Mouse (Mus musculus) gonadal fat pad, adult 2 months (tissue): ENCODE results near the gene Mest. TPM values are rescaled to one million over a fixed set of nuclear protein-coding genes. Genes with fewer than 3 reads are reported as not detected.

Experiments
- DNase-seq: peaks from one replicate; pipeline ENCODE4 v3.0.0-alpha.2; 2012; ENCODE audit warnings: low read depth
- polyA plus RNA-seq: library from polyadenylated mRNA; depleted of rRNA; stranded (reverse); fragments of >200 nt; gene quantifications from 2 replicates; pipeline ENCODE4 v1.2.3, GENCODE M21; 2012

Gene Mest
- polyA plus RNA-seq, 1 experiment = 948 TPM

GRCm38 (mm10) chr6:30703977-30704602 lies 19.3 kb upstream of the Mest start:
- DNase-seq = no peak

- no peak for DNase-seq
These were observed 14.2 kb upstream of the Mest start for GRCm38 (mm10) chr6:30709115-30709514.

DNA sequence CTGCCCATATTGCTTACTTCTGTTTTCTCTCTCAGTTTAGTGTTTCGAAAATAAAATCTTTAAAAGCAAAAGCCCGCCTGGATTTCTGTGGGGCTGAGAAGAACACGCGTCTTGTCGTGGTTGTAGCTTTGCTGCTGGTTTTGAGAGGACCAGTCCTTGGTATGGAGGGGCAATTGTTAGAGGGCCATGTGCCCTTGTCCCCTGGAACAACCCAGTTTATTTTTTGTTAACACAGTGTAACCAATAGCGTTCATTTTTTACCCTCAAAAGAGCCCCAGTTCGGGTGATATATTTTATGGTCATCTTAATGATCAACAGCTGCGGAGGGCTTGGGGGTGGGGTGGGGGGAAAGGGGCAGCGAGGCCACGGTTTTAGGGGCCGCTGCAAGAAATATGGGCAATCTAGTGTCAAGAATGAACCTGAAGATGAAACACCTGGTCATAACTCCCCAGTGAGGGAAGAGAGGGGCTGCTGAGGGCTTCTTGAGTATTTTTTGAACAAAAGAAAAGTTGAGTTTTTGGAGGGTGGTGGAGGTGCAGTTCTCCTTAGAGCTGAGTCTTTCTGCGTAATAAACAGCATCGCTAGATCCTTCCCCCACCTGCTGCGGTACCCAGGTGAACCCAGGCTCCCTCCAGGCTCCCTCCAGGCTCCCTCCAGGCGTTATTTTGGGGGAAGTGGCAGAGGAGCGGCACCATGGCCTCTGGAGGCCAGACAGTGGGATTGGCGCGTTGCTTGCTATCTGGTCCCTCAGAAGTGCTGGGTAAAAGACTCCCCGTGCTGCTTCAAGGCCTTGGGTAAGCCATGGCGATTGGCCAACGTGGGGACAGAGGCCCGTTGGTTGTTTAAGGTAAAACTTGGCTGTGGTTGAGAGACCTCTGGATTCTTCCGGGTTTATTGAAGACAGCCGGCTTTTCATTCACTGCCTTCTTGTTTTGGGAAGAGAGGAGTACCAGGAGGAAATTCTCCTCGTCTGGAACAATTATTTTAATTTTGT lies 12.7 kb upstream of the Mest start:
- DNase-seq = no peak

GRCm38 (mm10) chr6:30711365-30711763 lies 12.0 kb upstream of the Mest start:
- no peak for DNase-seq

- no peak for DNase-seq
These were observed 10.9 kb upstream of the Mest start for GRCm38 (mm10) chr6:30712484-30712883.

GRCm38 (mm10) chr6:30713455-30713854 lies 9.9 kb upstream of the Mest start:
- no peak for DNase-seq

DNA sequence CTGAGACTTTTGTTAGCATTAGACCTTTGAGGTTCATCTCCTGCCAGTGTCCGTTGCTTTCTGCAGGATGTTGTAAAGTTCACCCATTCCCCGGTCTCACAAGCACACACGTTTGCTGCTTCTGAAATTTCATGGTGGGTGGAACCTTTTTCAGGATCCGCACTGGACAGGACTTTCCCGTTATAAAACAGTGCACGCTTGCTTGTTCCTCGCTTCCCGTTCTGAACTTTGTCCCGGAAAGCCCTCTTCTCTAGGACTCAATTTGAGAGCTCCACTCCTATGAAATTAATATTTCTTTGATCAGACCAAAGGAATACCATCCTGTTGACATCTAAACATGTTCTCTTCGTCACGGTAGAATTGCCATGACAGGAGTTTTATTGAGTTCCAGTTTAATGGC lies 9.5 kb upstream of the Mest start:
- DNase-seq = no peak

DNA sequence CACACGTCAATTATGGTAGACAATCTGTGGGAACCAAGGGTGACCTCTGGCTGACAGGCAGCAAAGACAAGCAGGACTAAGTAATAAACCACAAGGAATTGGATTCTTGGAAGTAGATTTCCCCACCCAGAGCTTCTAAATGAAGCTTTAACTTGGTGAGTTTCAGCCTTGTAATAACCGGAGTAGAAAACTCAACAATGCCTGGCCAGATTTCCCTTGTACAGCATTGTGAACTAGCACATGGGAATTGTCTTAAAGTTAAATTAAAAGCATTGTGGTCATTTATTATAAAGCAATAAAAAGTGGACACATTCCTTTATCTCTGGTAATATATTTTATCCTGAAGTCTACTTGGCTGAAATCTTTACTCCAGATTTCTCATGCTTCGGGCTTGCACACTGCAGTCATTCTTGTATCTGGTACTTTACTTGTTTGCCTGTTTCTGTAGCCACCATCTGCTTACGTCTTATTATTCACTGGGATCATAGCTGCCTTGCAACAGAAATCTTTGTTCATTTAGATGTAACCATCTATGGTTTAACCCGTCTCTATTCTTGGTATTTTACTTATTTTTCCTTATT lies 8.4 kb upstream of the Mest start:
- no peak for DNase-seq

- no peak for DNase-seq
These were observed 6.6 kb upstream of the Mest start for GRCm38 (mm10) chr6:30716796-30717195.

- DNase-seq = no peak
These were observed 772 bp upstream of the Mest start for GRCm38 (mm10) chr6:30722385-30723164.

DNA sequence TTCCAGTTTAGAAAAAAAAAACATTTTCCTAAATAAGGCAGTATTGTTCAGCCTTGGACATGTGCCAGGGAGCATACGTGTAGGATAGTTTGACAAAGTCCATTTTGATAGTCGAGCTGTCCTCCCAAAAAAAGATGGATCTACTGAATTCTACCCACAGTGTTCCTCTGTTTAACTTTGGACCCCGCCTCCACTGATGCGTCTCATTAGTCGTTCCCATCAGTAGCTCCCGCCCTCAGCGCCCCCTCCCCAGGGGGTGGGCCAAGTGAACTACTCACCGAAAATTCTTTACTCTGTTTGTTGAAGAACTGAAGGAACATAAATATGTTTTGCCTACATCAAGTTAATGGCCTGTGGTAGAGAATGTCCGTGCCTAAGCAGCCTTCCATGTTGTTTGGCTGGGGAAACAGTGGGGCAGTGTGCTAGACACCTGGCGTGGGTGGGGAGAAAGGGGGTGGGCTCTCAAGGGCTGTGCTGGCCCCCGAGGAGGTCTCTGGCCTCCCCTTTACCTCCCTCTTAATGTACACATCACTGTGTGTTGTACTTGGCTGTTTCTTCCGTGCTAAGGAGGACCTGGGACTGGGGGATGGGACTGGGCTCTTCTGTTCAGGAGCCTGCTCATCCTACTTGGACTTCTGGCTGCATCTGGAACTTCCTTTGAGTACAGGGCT lies 7.1 kb downstream of the Mest start:
- no peak for DNase-seq

DNA sequence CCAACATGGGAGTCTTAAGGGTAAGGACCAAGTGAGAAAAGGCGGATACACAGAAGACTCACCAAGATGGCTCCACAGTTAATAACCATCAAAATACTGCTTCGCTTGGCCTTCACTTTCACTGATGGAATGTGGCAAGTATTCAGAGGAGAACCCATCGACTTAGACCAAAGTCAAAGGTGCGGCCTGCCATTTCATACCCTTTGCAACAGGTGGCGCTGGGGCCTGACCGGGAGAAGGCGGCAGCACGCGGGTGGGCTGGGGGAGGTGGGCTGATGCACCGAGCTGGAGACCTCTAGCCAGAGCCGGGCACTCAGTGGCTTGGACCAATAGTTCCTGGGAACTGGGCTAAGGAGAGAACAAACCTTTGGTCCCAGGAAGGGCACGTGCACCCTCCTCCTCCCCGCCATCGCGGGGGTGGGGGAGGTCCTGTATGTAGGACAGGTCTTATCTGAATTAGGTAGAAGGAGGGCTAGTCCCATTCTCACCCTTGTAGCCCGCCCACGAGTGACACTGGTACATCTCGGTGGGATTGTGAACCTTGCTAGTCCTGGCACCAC lies 9.3 kb downstream of the Mest start:
- no peak for DNase-seq

DNA sequence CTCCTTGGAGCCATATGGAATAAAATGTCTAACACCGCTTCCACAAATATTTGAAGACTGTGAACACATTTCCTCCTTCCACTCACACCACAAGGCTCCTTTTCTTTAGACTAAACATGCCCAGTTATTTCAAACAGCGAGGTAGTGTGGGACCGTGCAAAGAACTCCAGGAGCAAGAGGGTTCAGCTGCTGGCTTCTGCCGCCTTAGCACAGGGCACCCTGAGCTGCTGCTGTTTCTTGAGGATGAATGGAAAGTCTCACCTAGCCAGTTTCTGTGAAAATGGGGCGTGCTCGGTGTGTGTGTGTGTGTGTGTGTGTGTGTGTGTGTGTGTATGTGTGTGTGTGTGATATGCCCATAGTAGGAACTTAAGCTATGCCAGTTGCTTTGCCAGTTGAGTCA lies 11.1 kb downstream of the Mest start:
- DNase-seq = no peak

GRCm38 (mm10) chr6:30734988-30735727 lies 11.8 kb downstream of the Mest start:
- no peak for DNase-seq

GRCm38 (mm10) chr6:30735728-30736371 lies 12.5 kb downstream of the Mest start:
- no peak for DNase-seq

- no peak for DNase-seq
These were observed 13.0 kb downstream of the Mest start for GRCm38 (mm10) chr6:30736372-30736762.

GRCm38 (mm10) chr6:30736864-30737547 lies 13.7 kb downstream of the Mest start:
- DNase-seq = no peak

GRCm38 (mm10) chr6:30737548-30738463 lies 14.5 kb downstream of the Mest start:
- no peak for DNase-seq
